Mouse (Mus musculus): ENCODE data around the gene Tom1.

The Tom1 gene

DNA sequence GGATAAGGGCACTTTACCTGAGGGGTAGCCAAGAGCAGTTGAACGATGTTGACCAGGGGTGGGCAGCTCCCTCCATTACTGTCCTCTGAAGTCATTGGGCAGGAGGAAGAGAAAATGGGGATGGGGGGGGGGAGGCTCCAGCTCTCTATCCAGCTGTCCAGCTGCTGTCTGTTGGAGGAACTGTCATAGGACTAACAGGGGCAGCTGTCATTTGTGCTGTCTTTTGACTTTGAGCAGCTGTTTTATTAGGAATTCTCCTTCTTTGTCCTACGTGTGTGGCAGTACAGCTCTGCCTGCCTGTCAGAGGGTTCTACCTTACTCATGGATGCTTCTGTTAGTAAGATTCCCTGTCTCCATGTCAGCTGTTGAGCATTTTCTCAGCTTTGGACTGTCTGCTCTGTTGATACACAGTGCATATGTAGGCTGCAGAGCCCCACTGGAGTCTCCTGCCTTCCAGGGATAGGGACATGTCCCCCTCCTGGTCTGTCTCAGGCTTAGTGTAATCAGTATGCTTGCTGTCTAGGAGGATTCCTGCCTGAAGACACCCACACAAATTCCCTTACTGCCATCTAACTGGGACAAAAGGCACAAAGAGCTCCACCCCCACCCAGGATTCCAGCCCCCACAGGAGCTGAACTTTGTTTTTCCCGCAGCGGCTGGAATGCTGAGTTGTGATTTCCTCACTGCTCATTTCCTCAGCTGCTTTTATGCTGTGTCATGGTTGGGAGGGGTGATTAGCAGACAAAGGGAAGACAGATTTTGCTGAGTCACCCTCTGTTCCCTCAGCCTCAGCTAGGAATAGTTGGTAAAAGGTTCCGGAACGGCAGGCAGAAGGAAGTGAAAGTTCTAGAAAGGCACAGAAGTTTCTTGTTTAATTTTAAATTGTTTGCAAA, 55.7 kb downstream of the Tom1 start:
- peak; percentile 66 to 73 for DNase-seq (ENCODE audit: low spot score in 2 of 2)

DNA sequence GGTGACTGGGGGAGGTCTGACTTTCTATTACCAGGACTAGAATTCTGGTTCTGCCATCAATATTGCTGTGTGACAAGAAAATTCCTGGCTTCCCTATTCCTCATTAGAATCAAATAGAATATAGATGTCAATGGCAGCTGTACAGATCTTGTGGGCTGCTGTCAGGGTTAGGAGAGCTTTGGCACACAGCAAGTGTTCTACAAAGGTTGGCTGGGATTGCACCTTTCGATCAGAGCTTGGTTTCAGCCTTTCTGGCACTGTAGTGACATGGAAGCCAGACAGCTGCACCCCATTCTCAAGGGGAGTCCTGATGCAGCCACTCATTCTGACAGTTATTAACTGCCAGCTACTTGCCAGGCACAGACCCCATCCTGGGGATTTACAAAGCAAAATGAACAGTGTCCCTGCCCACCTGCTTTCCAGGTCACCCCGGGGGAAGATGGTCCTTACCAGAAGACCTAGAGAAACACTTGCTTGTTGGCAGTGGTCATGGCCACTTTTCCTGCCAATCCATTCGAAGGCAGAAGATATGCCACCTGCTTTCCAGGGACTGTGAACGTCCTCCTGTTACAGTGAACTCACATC, 57.4 kb downstream of the Tom1 start:
- DNase-seq (ENCODE audit: low spot score in 2 of 2) = no peak

DNA sequence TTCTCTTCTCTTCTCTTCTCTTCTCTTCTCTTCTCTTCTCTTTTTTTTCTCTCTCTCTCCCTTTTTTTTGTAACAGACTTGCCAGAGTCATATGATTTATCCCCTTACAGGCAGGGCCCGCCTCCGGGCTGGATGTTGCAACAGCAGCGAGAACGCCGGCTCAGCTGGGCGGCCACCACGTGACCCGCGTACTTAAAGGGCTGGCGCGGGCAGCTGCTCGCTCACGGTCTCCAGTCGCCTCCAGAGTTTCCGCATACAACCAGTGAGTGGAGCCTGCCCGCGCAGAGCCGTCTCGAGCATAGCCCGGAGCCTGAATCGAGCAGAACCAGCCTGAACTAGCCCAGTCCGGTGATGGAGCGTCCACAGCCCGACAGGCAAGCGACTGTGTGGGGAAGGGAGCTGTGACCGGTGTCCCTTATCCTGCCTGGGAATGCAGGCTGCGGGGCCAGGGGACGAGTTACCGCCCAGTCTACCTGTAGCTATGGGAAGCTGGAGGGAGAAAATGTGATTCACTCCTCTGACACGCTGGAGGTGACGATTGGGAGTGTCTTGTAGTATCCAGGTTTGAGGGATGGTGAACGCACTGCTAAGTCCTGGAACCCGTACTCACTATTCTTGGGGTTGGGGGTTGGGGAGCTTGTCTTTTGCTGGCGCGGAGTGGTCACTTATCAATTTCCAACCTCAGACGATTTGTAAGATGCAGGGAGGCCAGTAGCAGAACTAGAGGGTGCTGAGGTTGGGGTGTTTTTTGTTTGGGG, 60.1 kb downstream of the Tom1 start, which contains the start of gene Hmox1:
TSS of gene Hmox1 (plus strand) at position 223 of the 758 bp plus-strand sequence.
- peak; percentile 83 to 84 for DNase-seq (ENCODE audit: low spot score in 2 of 2)

DNA sequence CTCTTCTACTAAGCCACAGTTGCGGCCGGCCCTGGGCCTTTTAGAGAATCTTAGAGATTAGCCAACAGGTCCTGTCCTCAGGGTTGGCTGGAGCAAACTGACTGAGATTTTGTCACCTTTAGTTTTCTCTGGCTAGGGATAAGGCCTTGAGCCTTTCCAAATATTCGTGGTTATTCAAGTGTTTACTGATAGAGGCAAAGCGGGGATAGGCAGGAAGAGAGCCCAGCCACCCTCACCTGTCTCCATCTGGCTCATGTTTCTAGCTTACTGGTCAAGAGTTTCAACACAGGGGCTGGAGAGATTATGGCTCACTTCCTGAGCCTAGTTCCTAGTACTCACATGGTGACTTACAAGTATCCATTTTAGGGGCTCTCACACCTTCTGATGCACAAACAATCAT, 69.5 kb downstream of the Tom1 start:
- no peak for DNase-seq (ENCODE audit: low spot score in 2 of 2)

DNA sequence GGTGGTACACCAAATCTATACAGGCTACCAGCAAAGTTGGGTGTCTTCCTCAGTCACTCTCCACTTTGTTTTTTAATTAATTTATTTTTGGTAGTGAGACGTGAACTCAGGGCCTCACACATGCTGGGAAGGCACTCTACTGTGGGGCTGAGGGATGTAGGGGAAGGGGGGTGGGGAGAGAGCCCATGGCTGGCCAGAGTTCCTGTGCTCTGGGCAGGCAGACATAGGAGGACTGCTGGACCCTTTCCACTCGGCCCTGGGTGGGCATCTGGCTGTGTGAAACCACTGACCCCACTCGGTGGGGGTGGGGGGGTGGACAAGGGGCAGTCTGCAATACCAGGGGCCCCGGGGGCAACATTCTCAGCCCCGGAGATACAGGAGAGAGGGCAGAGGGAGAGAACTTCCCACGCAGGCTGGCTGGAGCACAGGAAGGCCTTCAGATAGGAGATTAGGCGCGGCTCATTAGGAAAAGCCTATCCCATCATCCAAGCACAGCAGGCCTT, 69.9 kb downstream of the Tom1 start:
- DNase-seq (ENCODE audit: low spot score in 2 of 2) = no peak

DNA sequence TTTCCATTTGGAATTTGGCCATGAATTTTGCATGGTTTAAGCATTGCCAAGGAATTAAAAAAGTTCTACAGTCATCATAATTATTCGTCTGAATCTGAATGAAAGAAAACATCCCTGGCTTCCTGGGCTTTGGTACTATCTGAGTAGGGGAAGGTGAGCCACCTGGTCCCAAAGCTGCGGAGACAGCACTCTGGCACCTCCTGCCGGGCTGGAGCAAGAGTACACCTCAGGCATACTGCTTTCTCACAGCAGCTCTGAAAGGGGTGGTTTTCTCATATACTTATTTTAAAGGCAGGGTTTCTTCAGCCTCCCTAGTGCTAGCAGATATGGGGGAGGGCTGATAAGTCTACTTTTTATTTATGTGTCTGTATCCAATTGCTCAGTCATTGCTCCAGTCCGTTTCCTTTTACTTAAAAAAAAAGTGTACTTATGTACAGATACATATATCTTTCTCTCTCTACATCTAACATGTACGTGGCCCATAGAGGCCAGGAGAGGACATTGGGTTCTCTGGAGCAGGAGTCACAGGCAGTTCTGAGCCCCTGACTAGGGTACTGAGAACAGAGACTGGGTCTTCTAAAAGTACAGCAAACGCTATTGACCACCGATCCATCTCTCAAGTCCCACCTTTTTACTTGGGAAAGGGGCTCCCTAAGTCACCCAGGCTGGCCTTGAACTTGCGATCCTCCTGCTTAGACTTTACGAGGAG, 75.2 kb downstream of the Tom1 start:
- peak; percentile 45 to 72 for DNase-seq (ENCODE audit: low spot score in 2 of 2)

DNA sequence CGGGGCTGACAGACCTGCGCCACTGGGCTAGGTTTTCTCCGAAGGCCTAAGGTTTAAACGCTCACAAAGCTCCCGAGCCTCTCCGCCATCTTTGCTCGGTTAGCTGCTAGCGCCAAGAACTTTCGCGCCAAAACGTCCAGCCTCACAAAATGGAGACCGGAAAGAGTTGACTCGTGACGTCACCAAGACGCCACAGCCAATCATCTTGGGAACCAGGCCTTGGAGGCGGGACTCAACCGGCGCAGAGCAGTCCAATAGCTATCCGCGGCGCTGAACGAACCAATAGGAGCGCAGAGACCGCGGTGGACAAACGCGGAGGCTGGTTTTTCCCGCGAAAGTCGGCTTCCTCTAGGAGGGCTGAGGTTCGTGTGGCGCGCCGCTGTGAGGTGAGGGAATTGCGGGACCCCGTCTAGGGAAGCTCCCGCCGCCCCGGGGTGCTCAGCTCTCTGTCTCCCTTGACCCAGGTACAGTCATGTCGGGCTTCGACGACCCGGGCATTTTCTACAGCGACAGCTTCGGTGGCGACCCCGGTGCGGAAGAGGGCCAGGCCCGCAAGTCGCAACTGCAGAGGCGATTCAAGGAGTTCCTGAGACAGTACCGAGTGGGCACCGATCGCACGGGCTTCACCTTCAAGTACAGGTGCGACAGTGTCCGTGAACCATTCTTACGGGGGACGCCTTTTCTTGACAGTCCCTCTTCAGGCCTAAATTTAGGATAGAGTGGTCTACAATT, 75.9 kb downstream of the Tom1 start, which contains the start of gene Mcm5:
TSS of gene Mcm5 (plus strand) at position 334 of the 732 bp plus-strand sequence.
- DNase-seq (ENCODE audit: low spot score in 2 of 2) = peak; percentile 98 to 100

DNA sequence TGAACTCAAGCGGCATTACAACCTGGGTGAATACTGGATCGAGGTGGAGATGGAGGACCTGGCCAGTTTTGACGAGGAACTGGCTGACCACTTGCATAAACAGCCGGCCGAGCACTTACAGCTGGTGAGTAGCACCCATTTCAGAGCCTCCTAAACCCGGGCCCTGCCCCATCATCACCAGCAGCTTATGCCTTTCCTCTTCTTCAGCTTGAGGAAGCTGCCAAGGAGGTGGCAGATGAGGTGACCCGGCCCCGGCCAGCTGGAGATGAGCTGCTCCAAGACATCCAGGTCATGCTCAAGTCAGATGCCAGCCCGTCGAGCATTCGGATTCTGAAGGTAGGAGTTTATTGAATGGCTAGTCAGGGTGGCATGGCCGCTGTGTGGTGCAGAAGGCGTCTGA, 76.6 kb downstream of the Tom1 start:
- no peak for DNase-seq (ENCODE audit: low spot score in 2 of 2)

DNA sequence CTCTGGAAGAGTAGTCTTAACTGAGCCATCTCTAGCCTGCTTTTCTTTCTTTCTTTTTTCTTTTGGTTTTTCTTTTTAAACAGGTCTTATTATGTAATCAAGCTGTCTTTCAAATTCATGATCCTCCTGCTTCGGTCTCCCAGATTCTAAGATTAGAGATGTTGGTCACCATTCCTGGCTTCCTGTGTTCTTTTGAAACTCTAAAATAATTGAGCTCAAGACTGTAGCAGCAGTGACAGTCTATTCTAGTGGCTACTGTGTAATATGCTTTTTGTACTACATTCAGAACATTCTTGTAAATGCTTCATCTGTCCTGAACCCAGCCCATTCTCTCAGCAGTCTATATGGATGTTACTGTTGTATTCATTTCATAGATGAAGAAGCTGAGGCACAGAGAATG, 85.0 kb downstream of the Tom1 start:
- no peak for DNase-seq (ENCODE audit: low spot score in 2 of 2)

DNA sequence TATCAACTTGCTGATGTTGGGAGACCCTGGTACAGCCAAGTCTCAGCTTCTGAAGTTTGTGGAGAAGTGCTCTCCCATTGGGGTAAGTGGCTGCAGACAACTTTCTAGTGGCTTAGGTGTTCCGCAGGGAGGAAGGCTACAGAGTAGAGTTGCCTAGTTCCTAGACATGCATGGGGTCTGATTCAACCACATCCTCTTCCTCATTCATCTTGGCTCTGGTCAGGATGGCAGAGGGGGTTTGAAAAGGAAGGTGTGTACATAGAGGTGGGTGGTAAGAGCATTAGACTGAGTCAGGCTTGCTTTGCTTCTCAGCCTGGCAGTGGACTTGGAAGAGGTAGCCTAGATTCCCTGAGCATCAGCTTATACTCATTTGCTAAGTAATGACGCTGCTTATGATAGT, 85.8 kb downstream of the Tom1 start:
- no peak for DNase-seq (ENCODE audit: low spot score in 2 of 2)
